Mouse (Mus musculus) MEL (cell line): ENCODE measurements around the gene Lbr. TPM values are rescaled to one million over a fixed set of nuclear protein-coding genes. Genes with fewer than 3 reads are reported as not detected.

Source experiments
- DNase-seq: peaks from one replicate; pipeline ENCODE4 v3.0.0; 2011; ENCODE audit warnings: low read depth, low spot score
- H3K27ac ChIP-seq: 2 replicates; pipeline ENCODE4 v1.5.1; 2012; ENCODE audit warnings: low read depth, mild to moderate bottlenecking, control low read depth, low read length, moderate library complexity; ENCODE audit not compliant: control insufficient read depth
- H3K27me3 ChIP-seq, 2 experiments: fragments of 150-350 bp in 1 of 2; sonication (generic) in 1 of 2; 2 replicates each; pipeline ENCODE4 v1.6.1; 2012; ENCODE audit warnings: low read length in 2 of 2, mild to moderate bottlenecking in 2 of 2, improper control_type of control experiment in 1 of 2, moderate library complexity in 1 of 2; ENCODE audit not compliant: insufficient read depth in 2 of 2, control insufficient read depth in 1 of 2
- H3K36me3 ChIP-seq, 2 experiments: 2 replicates each; pipeline ENCODE4 v1.6.1; 2012 to 2014; ENCODE audit warnings: low read length in 2 of 2, improper control_type of control experiment in 1 of 2, inconsistent platforms in 1 of 2, mild to moderate bottlenecking in 1 of 2; ENCODE audit not compliant: insufficient read depth in 2 of 2, control insufficient read depth in 1 of 2
- H3K4me1 ChIP-seq, 2 experiments: fragments of 150-350 bp in 1 of 2; sonication (generic) in 1 of 2; 2 replicates each; pipeline ENCODE4 v1.6.1; 2012; ENCODE audit warnings: low read length in 2 of 2, improper control_type of control experiment in 1 of 2, mild to moderate bottlenecking in 1 of 2; ENCODE audit not compliant: insufficient read depth in 2 of 2, control insufficient read depth in 1 of 2
- H3K4me3 ChIP-seq, 2 experiments: fragments of 150-350 bp in 1 of 2; sonication (generic) in 1 of 2; 2 replicates each; pipeline ENCODE4 v1.5.1; 2012; ENCODE audit warnings: low read depth in 2 of 2, low read length in 2 of 2, mild to moderate bottlenecking in 2 of 2, moderate library complexity in 2 of 2, control low read depth in 1 of 2, improper control_type of control experiment in 1 of 2; ENCODE audit not compliant: control insufficient read depth in 1 of 2, insufficient read depth in 1 of 2
- H3K79me2 ChIP-seq: 2 replicates; pipeline ENCODE4 v1.6.1; 2012; ENCODE audit warnings: mild to moderate bottlenecking, low read length, moderate library complexity; ENCODE audit not compliant: control insufficient read depth, poor library complexity, insufficient read depth
- H3K9ac ChIP-seq: 2 replicates; pipeline ENCODE4 v1.6.1; 2012; ENCODE audit warnings: low read depth, mild to moderate bottlenecking, control low read depth, low read length, moderate library complexity; ENCODE audit not compliant: control insufficient read depth, poor library complexity, severe bottlenecking
- H3K9me3 ChIP-seq: fragments of 150-350 bp; sonication (generic); replicated peaks from 2 replicates; pipeline ENCODE4 v1.6.1; 2012; ENCODE audit warnings: mild to moderate bottlenecking, low read length, improper control_type of control experiment, moderate library complexity; ENCODE audit not compliant: insufficient read depth
- BHLHE40 ChIP-seq: IDR thresholded peaks from 2 replicates; pipeline ENCODE4 v1.6.1; 2012; ENCODE audit warnings: low read depth, mild to moderate bottlenecking, inconsistent platforms, low read length, improper control_type of control experiment, borderline replicate concordance
- CHD1 ChIP-seq: IDR thresholded peaks from 2 replicates; pipeline ENCODE4 v1.6.1; 2012; ENCODE audit warnings: low read depth, mild to moderate bottlenecking, inconsistent platforms, low read length, improper control_type of control experiment
- CHD2 ChIP-seq: IDR thresholded peaks from 2 replicates; pipeline ENCODE4 v1.6.1; 2011; ENCODE audit warnings: low read length, improper control_type of control experiment
- CTCF ChIP-seq, 3 experiments: IDR thresholded peaks in 2 of 3; conservative IDR thresholded peaks in 1 of 3; 2 replicates each; pipeline ENCODE4 v1.5.1; 2011 to 2012; ENCODE audit warnings: low read length in 3 of 3, low read depth in 2 of 3, mild to moderate bottlenecking in 2 of 3, improper control_type of control experiment in 1 of 3, inconsistent platforms in 1 of 3, mixed read lengths in 1 of 3, moderate library complexity in 1 of 3; ENCODE audit not compliant: control insufficient read depth in 1 of 3, insufficient read depth in 1 of 3, poor library complexity in 1 of 3, severe bottlenecking in 1 of 3
- E2F4 ChIP-seq: IDR thresholded peaks from 2 replicates; pipeline ENCODE4 v1.6.1; 2011; ENCODE audit warnings: low read depth, low read length, improper control_type of control experiment, borderline replicate concordance
- ELF1 ChIP-seq: IDR thresholded peaks from 2 replicates; pipeline ENCODE4 v1.6.1; 2014; ENCODE audit warnings: low read depth, mild to moderate bottlenecking, inconsistent platforms, low read length, improper control_type of control experiment, moderate library complexity
- EP300 ChIP-seq, 2 experiments: IDR thresholded peaks; 2 replicates each; pipeline ENCODE4 v1.6.1; 2011; ENCODE audit warnings: improper control_type of control experiment in 2 of 2, low read length in 2 of 2, low read depth in 1 of 2, mild to moderate bottlenecking in 1 of 2
- ETS1 ChIP-seq: IDR thresholded peaks from 2 replicates; pipeline ENCODE4 v1.6.1; 2012; ENCODE audit warnings: low read depth, mild to moderate bottlenecking, inconsistent platforms, low read length, improper control_type of control experiment, moderate library complexity
- GABPA ChIP-seq: IDR thresholded peaks from 2 replicates; pipeline ENCODE4 v1.6.1; 2012; ENCODE audit warnings: low read depth, mild to moderate bottlenecking, inconsistent platforms, low read length, improper control_type of control experiment, moderate library complexity
- GATA1 ChIP-seq: IDR thresholded peaks from 2 replicates; pipeline ENCODE4 v1.6.1; 2011; ENCODE audit warnings: low read depth, low read length, improper control_type of control experiment
- HCFC1 ChIP-seq: IDR thresholded peaks from 2 replicates; pipeline ENCODE4 v1.6.1; 2012; ENCODE audit warnings: low read depth, mild to moderate bottlenecking, inconsistent platforms, low read length, improper control_type of control experiment, moderate library complexity
- JUND ChIP-seq: IDR thresholded peaks from 2 replicates; pipeline ENCODE4 v1.6.1; 2011; ENCODE audit warnings: low read depth, mild to moderate bottlenecking, improper control_type of control experiment, low read length
- KAT2A ChIP-seq: conservative IDR thresholded peaks from 2 replicates; pipeline ENCODE4 v1.6.1; 2012; ENCODE audit warnings: low read depth, low read length, improper control_type of control experiment, inconsistent platforms
- MAFK ChIP-seq: IDR thresholded peaks from 2 replicates; pipeline ENCODE4 v1.6.1; 2011; ENCODE audit warnings: low read depth, mild to moderate bottlenecking, low read length, improper control_type of control experiment, borderline replicate concordance
- MAX ChIP-seq: IDR thresholded peaks from 2 replicates; pipeline ENCODE4 v1.6.1; 2011; ENCODE audit warnings: low read length, improper control_type of control experiment
- MAZ ChIP-seq: IDR thresholded peaks from 2 replicates; pipeline ENCODE4 v1.6.1; 2012; ENCODE audit warnings: low read depth, mild to moderate bottlenecking, inconsistent platforms, low read length, improper control_type of control experiment
- MEF2A ChIP-seq: IDR thresholded peaks from 2 replicates; pipeline ENCODE4 v1.6.1; 2014; ENCODE audit warnings: low read depth, mild to moderate bottlenecking, inconsistent platforms, low read length, improper control_type of control experiment; ENCODE audit not compliant: poor library complexity, insufficient replicate concordance, severe bottlenecking; ENCODE audit errors: extremely low read depth
- MXI1 ChIP-seq: IDR thresholded peaks from 2 replicates; pipeline ENCODE4 v1.6.1; 2011; ENCODE audit warnings: mild to moderate bottlenecking, low read depth, low read length, improper control_type of control experiment
- MYB ChIP-seq: IDR thresholded peaks from 2 replicates; pipeline ENCODE4 v1.6.1; 2011; ENCODE audit warnings: mild to moderate bottlenecking, low read depth, low read length, improper control_type of control experiment
- MYC ChIP-seq: IDR thresholded peaks from 2 replicates; pipeline ENCODE4 v1.6.1; 2011; ENCODE audit warnings: low read depth, mild to moderate bottlenecking, low read length, improper control_type of control experiment, moderate library complexity
- NELFE ChIP-seq: IDR thresholded peaks from 2 replicates; pipeline ENCODE4 v1.6.1; 2011; ENCODE audit warnings: low read depth, low read length, improper control_type of control experiment
- NRF1 ChIP-seq: IDR thresholded peaks from 2 replicates; pipeline ENCODE4 v1.6.1; 2014; ENCODE audit warnings: low read depth, mild to moderate bottlenecking, inconsistent platforms, low read length, improper control_type of control experiment, moderate library complexity; ENCODE audit not compliant: poor library complexity, insufficient read depth, severe bottlenecking
- POLR2A ChIP-seq, 2 experiments: IDR thresholded peaks; 2 replicates each; pipeline ENCODE4 v1.6.1; 2011 to 2012; ENCODE audit warnings: low read length in 2 of 2, mild to moderate bottlenecking in 2 of 2, control low read depth in 1 of 2, improper control_type of control experiment in 1 of 2, low read depth in 1 of 2, moderate library complexity in 1 of 2; ENCODE audit not compliant: control insufficient read depth in 1 of 2, insufficient read depth in 1 of 2, poor library complexity in 1 of 2
- POLR2AphosphoS2 ChIP-seq: IDR thresholded peaks from 2 replicates; pipeline ENCODE4 v1.6.1; 2011; ENCODE audit warnings: low read length, improper control_type of control experiment
- POLR2AphosphoS5 ChIP-seq: IDR thresholded peaks from 2 replicates; pipeline ENCODE4 v1.6.1; 2012; ENCODE audit warnings: low read depth, borderline replicate concordance, mild to moderate bottlenecking, inconsistent platforms, low read length, moderate library complexity, mixed read lengths
- RAD21 ChIP-seq: IDR thresholded peaks from 2 replicates; pipeline ENCODE4 v1.6.1; 2011; ENCODE audit warnings: mild to moderate bottlenecking, low read depth, low read length, improper control_type of control experiment
- RCOR1 ChIP-seq: IDR thresholded peaks from 2 replicates; pipeline ENCODE4 v1.6.1; 2012; ENCODE audit warnings: low read depth, mild to moderate bottlenecking, inconsistent platforms, low read length, improper control_type of control experiment
- SIN3A ChIP-seq: IDR thresholded peaks from 2 replicates; pipeline ENCODE4 v1.6.1; 2012; ENCODE audit warnings: low read length, improper control_type of control experiment, inconsistent platforms
- SMC3 ChIP-seq: IDR thresholded peaks from 2 replicates; pipeline ENCODE4 v1.6.1; 2011; ENCODE audit warnings: low read depth, low read length, improper control_type of control experiment
- TAL1 ChIP-seq: IDR thresholded peaks from 2 replicates; pipeline ENCODE4 v1.6.1; 2012; ENCODE audit warnings: mild to moderate bottlenecking, inconsistent platforms, low read length, moderate library complexity, mixed read lengths
- TBP ChIP-seq: IDR thresholded peaks from 2 replicates; pipeline ENCODE4 v1.8.0; 2011; ENCODE audit warnings: low read depth, low read length, improper control_type of control experiment
- TCF12 ChIP-seq: IDR thresholded peaks from 2 replicates; pipeline ENCODE4 v1.6.1; 2014; ENCODE audit warnings: low read depth, mild to moderate bottlenecking, inconsistent platforms, low read length, improper control_type of control experiment, moderate library complexity
- UBTF ChIP-seq: IDR thresholded peaks from 2 replicates; pipeline ENCODE4 v1.6.1; 2012; ENCODE audit warnings: low read depth, mild to moderate bottlenecking, inconsistent platforms, low read length, improper control_type of control experiment, moderate library complexity, borderline replicate concordance; ENCODE audit not compliant: insufficient read depth
- USF1 ChIP-seq: IDR thresholded peaks from 2 replicates; pipeline ENCODE4 v1.6.1; 2014; ENCODE audit warnings: low read depth, mild to moderate bottlenecking, inconsistent platforms, low read length, improper control_type of control experiment, moderate library complexity
- ZC3H11A ChIP-seq: IDR thresholded peaks from 2 replicates; pipeline ENCODE4 v1.6.1; 2012; ENCODE audit warnings: low read depth, mild to moderate bottlenecking, inconsistent platforms, low read length, improper control_type of control experiment
- ZKSCAN1 ChIP-seq: IDR thresholded peaks from 2 replicates; pipeline ENCODE4 v1.6.1; 2012; ENCODE audit warnings: low read depth, mild to moderate bottlenecking, inconsistent platforms, low read length, improper control_type of control experiment, moderate library complexity
- ZMIZ1 ChIP-seq: IDR thresholded peaks from 2 replicates; pipeline ENCODE4 v1.6.1; 2012; ENCODE audit warnings: low read depth, mild to moderate bottlenecking, inconsistent platforms, low read length, improper control_type of control experiment, moderate library complexity
- ZNF384 ChIP-seq: IDR thresholded peaks from 2 replicates; pipeline ENCODE4 v1.6.1; 2012; ENCODE audit warnings: low read depth, mild to moderate bottlenecking, inconsistent platforms, low read length, improper control_type of control experiment
- polyA plus RNA-seq, 2 experiments: library from polyadenylated mRNA; stranded (reverse) in 1 of 2; unstranded in 1 of 2; fragments of >175 nt in 1 of 2; fragments of >200 nt in 1 of 2; gene quantifications; 2 replicates each; pipeline versions ENCODE4 v1.2.1 to v1.2.4; 2012; ENCODE audit warnings: low replicate concordance in 2 of 2, low read depth in 1 of 2; ENCODE audit not compliant: insufficient read length in 2 of 2, insufficient read depth in 1 of 2, missing spikeins in 1 of 2
- total RNA-seq: library from RNA; depleted of rRNA; stranded (reverse); fragments of 300-350 nt; gene quantifications from 2 replicates; pipeline ENCODE4 v1.2.3, GENCODE M21; 2012

Gene Lbr
- total and polyA plus RNA-seq, 3 experiments, result 106 to 120 TPM; not detected in 1

- Histone ChIP-seq H3K36me3 (no peaks in the 10 kb centered on the region), H3K27ac (no peak overlapping the region), H3K79me2 (no peaks in the 10 kb centered on the region), H3K4me3 (no peak overlapping the region), H3K4me1 (0 out of 4 replicates have a peak, but pooled peaks cover 0 to 1% of the 10 kb centered on the region in 2 experiments), H3K27me3 (peaks cover 0 to 3% of the 10 kb centered on the region in 2 experiments; a peak in 2 of 4 replicates), H3K9me3 (no peaks in the 10 kb centered on the region), H3K9ac (no peak overlapping the region)
- peak; percentile 81 for DNase-seq
- TF ChIP-seq UBTF (no peak), RCOR1 (no peak), RAD21 (peak; percentile 96), MXI1 (no peak), TBP (no peak), USF1 (no peak), E2F4 (no peak), TCF12 (no peak), GATA1 (no peak), MAZ (no peak; the same call in 1 of the 2 replicates), KAT2A (no peak), CHD2 (no peak), BHLHE40 (peak; percentile 47), POLR2AphosphoS2 (no peak), ZNF384 (0 out of 2 replicates have a peak, but pooled peaks have one; percentile 23), NELFE (no peak), HCFC1 (no peak), MEF2A (no peak), JUND (0 out of 2 replicates have a peak, but pooled peaks have one; percentile 59), MAFK (no peak), ETS1 (no peak), SIN3A (no peak), POLR2AphosphoS5 (no peak), CHD1 (no peak), ZMIZ1 (no peak), SMC3 (peak; percentile 98), GABPA (no peak), EP300 (IDR thresholded peaks at IDR 0.05; ENCODE audit: low read depth in 1 of 2, low read length in 2 of 2) (no peak), NRF1 (no peak), ZC3H11A (peak; percentile 95), POLR2A (IDR thresholded peaks at IDR 0.05; ENCODE audit: control insufficient read depth in 1 of 2, insufficient read depth in 1 of 2, low read depth in 1 of 2, low read length in 2 of 2, poor library complexity in 1 of 2) (no peak), TAL1 (no peak), ELF1 (peak; percentile 44; the same call in 1 of the 2 replicates), MYB (no peak), CTCF (IDR thresholded peaks at IDR 0.05 in 2 of 3, conservative IDR thresholded peaks at IDR 0.05 in 1 of 3; ENCODE audit: control insufficient read depth in 1 of 3, insufficient read depth in 1 of 3, low read depth in 2 of 3, low read length in 3 of 3, poor library complexity in 1 of 3, severe bottlenecking in 1 of 3) (peak; percentile 99 to 100 (median 100)), MYC (no peak), ZKSCAN1 (no peak), MAX (no peak)
Measured at GRCm38 (mm10) chr1:181888801-181889200, 46.0 kb upstream of the Lbr start.
